Mouse (Mus musculus): Measurements from ENCODE around the gene St6gal1.

St6gal1 gene

DNA sequence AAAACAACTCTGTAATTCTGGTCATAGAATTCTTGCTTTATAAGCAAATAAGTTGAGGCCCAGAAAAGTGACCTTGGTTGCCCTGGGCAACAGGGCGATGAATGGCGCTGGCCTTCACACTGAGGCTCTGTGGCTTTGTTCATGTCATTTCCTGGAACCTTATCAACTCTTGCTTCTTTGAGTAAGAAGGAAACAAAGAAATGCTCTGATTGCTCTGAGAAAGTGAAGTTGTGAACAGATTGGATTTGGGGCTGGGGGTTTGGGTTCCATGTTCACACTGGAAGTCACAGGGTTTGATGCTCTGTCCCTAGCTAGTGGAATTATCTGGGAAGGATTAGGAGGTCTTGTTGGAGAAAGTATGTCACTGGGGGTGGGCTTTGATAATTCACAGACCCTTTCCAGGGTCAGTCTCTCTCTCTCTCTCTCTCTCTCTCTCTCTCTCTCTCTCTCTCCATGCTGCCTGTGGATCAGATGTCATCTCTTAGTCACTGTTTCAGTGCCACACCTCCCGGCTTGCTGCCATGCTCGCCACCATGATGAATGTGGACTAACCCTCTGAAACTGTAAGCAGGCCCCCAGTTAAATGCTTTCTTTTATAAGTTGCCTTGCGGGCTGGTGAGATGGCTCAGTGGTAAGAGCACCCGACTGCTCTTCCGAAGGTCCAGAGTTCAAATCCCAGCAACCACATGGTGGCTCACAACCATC lies 50.2 kb downstream of the St6gal1 start:
- no peak for DNase-seq (ENCODE audit: low spot score)

- no peak for DNase-seq (ENCODE audit: low spot score)
Observed at GRCm38 (mm10) chr16:23275661-23276060, 51.1 kb downstream of the St6gal1 start.

DNA sequence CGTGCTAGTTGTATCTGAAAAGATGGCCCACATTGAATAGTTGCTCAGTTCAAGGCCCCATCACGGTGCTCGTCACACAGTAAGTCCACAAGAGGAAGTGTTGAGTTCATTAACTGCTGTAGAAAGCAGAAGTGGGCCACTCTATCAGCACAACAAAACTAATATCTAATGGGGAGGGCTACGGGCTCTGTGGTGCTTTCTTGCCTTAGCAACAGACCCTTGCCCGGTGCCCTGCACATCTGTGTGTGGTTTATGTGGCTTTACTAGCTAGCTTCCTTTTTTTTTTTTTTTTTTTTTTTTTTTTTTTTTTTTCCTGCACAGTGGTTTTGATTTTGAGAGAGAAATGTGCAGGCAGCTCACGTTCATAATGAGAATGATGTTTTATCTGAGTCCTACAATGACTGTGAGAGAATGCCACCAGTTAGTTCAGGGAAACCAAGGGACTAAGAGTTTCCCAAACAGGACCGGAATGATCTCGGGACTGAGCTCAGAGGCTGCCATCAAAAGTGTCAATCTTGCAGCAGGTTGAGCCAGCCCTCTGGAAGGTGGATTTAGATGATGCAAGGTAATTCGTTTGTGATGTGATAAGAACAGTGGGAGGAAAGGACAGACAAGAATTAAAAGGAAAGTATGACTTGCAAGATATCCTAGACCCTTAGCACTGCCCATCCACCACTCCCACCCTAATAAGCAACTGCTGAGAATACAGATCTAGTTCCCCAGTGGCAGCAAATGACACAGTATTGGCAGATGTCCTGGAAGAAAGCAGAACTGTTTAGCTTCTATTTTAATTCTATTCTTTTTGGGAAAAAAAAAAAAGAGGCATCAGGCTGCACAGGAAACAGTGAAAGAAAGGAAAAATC lies 55.6 kb downstream of the St6gal1 start:
- peak; percentile 49 for DNase-seq (ENCODE audit: low spot score)

DNA sequence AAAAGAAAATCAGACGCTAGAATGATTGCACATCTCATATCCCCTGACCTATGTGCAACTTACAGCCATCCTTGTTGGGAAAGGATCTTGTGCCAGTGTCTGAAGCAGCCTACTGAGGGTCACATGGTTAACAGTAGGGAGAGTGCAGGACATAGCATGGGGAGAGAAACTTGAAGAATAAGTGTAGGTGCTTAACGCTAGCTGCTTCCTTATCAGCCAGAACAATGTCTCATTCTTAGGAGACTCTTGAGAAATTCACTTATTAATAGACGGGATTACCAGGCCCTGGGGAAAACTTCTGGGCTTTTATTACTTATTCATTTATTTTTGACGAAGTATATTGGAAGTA lies 56.2 kb downstream of the St6gal1 start:
- DNase-seq (ENCODE audit: low spot score) = no peak

GRCm38 (mm10) chr16:23282241-23282640 lies 57.7 kb downstream of the St6gal1 start:
- DNase-seq (ENCODE audit: low spot score) = no peak

GRCm38 (mm10) chr16:23282941-23283340 lies 58.4 kb downstream of the St6gal1 start:
- no peak for DNase-seq (ENCODE audit: low spot score)

GRCm38 (mm10) chr16:23283677-23284076 lies 59.1 kb downstream of the St6gal1 start:
- no peak for DNase-seq (ENCODE audit: low spot score)

GRCm38 (mm10) chr16:23284470-23285394 lies 60.2 kb downstream of the St6gal1 start:
- DNase-seq (ENCODE audit: low spot score) = no peak

DNA sequence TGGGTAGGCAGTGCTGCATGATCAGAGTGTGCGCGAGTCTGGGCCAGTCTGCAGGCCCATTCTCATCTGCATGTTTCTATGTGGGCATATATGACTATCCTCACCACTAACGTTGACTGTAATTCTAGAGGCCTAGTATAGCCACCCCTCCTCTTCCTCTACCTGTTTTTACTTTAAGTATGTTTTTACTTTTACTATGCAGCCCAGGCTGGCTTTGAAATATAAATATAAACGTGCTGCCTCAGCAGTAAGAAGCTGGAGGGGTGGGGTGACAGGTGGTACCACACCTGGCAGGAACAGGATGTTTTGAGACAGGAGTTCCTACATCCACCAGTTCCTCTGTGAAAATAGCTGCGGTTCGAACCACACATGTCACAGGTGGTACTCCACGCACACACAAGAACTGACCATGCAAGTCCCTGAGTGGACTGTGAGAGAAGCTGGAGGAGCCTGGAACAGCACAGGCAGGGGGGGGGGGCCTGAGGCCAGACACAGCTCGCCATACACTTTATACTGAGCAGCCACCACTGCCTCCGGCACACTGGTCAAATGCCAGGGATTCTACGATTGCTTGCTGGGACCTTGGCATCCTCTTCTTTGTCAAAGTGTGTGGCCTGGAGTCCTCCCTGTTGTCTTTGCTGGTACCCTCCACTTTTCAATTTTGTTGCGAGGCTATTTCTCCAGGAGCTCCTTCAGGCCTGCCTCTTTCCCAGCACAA lies 62.0 kb downstream of the St6gal1 start:
- no peak for DNase-seq (ENCODE audit: low spot score)

GRCm38 (mm10) chr16:23287312-23288040 lies 62.9 kb downstream of the St6gal1 start:
- DNase-seq (ENCODE audit: low spot score) = no peak

DNA sequence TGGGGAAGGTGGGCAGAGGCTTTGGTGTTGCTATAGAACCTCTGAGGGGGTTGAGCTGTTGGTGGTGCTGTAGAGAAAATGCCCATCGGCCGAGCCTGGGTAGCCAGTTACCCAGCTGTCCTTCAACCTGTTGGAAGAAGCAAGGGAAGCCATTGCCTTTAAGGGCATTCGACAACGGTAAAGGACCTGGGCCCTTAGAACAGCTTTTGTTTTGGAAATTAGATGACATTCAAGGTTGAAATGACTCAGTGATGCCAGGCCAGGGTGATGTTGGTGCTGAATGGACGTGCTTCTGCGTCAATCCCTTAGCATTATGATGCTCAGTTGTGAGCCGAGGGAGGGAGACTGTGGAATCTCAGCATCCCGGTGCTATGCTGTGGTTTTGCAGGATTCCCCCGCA lies 63.6 kb downstream of the St6gal1 start:
- no peak for DNase-seq (ENCODE audit: low spot score)

DNA sequence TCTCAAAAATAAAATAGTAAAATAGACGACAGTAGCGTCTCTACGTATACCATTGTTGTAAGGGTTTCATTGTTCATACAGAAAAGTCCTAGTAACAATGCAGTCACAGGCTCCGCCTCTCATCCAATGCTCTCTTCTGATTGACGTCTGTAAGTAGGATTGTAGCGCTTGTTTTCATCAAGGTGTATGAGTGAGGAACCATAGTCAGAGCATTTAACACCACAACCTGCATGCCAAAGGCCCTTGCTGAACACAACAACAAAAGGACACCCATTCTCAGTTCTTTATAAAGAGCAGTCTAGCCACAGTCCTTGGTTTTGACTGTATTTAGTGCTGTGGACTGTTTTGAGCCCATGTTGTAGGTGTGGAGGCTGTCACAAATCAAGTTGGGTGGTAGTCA lies 64.9 kb downstream of the St6gal1 start:
- DNase-seq (ENCODE audit: low spot score) = no peak

DNA sequence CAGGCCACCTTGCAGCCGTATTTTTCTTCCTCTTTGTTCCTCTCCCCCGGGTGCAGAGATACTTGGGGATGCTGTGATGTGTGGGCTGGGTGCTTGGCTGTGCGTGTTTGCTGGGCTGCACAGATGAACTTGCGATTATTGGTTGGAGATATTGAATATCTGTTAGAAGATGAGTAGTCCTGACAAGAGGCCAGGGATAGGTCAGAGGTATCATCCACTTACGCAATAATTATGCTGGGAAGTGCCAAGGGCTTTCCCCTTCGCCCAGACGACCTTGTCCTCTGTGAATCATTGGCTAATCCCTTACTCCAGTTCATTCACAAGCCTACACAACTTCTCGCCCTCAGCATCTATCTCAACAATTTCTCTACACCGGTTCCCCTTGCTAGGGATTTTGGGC lies 65.6 kb downstream of the St6gal1 start:
- DNase-seq (ENCODE audit: low spot score) = no peak

DNA sequence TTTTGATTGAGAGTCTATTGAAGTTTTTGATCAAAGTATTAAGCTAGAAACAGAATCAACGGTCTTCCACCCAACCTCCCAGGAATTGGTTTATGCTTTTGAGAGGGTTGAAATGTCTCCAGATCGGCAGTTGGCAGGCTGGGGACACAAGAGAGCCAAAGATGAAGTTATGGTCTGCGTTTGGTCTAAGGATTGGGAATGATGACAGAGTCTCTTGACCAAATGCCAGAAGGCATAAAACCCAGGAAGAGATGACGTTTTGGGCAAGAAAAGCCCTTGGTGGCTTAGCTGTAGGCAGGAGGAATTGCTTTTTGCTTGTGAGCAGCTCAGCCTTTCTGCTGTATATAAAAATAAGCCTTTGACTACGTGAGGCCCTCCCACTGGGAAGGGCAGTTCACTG lies 67.0 kb downstream of the St6gal1 start:
- no peak for DNase-seq (ENCODE audit: low spot score)

DNA sequence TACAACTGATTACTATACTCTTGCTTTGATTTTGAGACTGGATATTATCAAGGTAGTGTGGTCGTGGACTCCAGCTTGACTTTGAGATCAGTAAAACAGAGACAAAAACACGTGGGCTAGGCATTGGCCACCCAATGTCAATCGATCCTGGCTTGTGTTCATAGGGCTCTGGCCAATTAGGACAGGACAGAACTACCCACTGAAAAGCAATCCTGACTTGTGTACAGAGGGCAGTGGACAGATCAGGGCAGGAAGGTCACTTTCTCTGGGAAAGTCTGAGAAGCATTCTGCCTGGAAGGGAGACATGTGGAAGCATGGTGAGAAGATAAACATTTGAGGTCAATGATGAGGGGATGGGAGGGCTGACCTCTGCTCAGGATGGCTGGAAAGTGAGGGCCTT lies 69.7 kb downstream of the St6gal1 start:
- no peak for DNase-seq (ENCODE audit: low spot score)

DNA sequence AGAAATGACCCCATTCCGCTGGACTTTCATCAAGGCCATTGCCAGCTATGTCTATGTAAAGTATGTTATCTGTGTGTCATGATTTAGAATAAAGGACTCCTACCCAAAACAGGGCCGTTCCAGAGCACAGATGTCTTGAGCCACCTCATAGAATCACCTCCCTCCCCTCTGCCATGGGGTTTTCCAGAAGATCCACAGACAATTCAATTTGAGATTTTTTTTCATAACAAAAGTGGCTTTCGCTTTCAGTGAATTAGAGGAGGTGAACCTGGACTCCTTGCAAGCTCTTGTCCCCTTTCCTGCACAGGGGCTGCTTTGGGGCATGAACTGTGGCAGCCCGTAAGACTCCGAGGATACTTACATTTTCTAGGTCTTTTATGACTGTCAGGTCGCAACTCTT lies 70.2 kb downstream of the St6gal1 start:
- DNase-seq (ENCODE audit: low spot score) = no peak

DNA sequence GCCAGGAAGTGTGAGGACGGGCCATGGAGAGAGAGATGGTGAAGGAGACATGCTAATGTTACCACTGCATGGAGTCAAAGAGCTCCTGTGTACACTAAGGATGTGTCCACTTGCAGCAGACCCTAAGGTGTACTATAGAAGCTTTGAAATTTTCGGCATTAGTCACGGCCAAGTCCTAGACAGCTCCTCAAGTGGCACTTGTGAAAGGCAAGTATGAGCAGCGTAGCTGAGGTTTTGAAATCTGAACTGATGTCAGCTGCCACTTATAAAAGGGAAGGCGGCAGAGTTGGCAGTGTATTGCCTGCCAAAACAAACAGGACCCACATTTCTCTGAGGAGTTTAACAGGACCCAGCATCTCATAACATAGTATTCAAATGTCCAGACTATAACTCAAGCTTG lies 71.2 kb downstream of the St6gal1 start:
- no peak for DNase-seq (ENCODE audit: low spot score)

DNA sequence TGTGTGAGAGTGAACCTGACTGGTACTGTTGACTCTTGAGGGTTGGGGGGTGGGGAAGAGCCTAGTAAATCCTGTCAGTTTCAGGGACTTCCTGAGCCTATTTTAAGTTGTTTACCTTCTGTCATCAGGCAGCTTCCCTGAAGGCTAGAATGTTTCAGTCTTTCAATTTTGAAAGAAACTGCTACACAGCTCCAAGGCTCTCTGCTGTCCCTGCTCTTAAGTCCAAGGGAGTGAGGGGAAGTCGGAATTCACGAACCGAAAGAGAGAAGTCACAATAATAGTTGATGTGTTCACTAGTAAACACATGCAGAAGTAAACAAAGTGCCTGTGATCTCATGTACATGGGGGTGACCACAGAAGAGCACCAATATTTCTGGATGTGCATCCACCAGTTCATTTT lies 72.2 kb downstream of the St6gal1 start:
- no peak for DNase-seq (ENCODE audit: low spot score)

GRCm38 (mm10) chr16:23298441-23298840 lies 73.9 kb downstream of the St6gal1 start:
- DNase-seq (ENCODE audit: low spot score) = no peak

DNA sequence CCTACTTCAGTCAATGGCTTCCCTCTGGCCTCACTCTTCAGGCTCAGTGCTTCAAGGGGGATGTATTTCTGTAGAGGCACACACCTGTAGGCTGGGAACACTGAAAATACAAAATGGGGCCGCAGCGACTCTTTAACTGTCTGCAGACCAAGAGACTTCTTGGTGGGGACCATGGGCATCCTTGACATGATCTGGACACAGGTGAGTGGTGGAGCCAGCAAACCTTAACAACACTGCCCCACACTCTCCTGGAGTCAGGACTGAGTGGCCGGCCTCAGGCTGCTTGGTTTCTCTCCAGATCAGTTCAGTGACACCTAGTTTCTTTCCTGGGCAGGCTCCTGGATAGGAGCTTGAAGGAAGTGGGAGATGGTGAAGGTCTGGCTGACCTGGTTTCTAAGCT lies 74.4 kb downstream of the St6gal1 start:
- no peak for DNase-seq (ENCODE audit: low spot score)
